Mouse (Mus musculus): Measurements from ENCODE around the gene Fam84b. TPM values are rescaled to one million over a fixed set of nuclear protein-coding genes. Genes with fewer than 3 reads are reported as not detected.
A peak's percentile ranks its signal among the peaks of the same experiment; 100 is the strongest.
"Not testable (repeated sequence)": the region's sequence is repeated elsewhere in the genome, so short reads cannot be mapped to it uniquely, and the experiment has no call there.

Fam84b gene
- polyA plus RNA-seq, 1 experiment from 2014 or later, result 11.5 TPM

GRCm38 (mm10) chr15:60848630-60849029 is 4.9 kb downstream of the Fam84b start:
- Histone ChIP-seq H3K9me3 (ENCODE audit: control insufficient read depth, low read length) (no peaks in the 10 kb centered on the region), H3K36me3 (ENCODE audit: control insufficient read depth, insufficient read depth) (no peaks in the 10 kb centered on the region), H3K9ac (replicated peaks; ENCODE audit: low read depth, low read length) (no peak overlapping the region), H3K4me1 (replicated peaks; ENCODE audit: control insufficient read depth, insufficient read depth, low read length) (0 out of 2 replicates have a peak, but pooled peaks cover 6% of the 10 kb centered on the region), H3K4me3 (replicated peaks; ENCODE audit: low read length) (no peak overlapping the region), H3K27me3 (replicated peaks; ENCODE audit: control insufficient read depth, insufficient read depth, low read length) (no peaks in the 10 kb centered on the region), H3K4me2 (ENCODE audit: low read length) (no peak overlapping the region), H3K27ac (ENCODE audit: low read length) (no peak overlapping the region)
- ATAC-seq, result no peak
- 77% methylated on average over 3 of the region's 3 CpGs for WGBS

- H3K4me3 ChIP-seq (replicated peaks; ENCODE audit: low read length), result no peak overlapping the region
- no peaks in the 10 kb centered on the region for H3K9me3 ChIP-seq (ENCODE audit: control insufficient read depth, low read length)
- ATAC-seq, result no peak
- H3K4me1 ChIP-seq (replicated peaks; ENCODE audit: control insufficient read depth, insufficient read depth, low read length), result 0 out of 2 replicates have a peak, but pooled peaks cover 4% of the 10 kb centered on the region
- H3K4me2 ChIP-seq (ENCODE audit: low read length), result no peak overlapping the region
- 12% methylated on average over 6 of the region's 6 CpGs for WGBS
- no peak overlapping the region for H3K27ac ChIP-seq (ENCODE audit: low read length)
- no peak overlapping the region for H3K9ac ChIP-seq (replicated peaks; ENCODE audit: low read depth, low read length)
- no peaks in the 10 kb centered on the region for H3K27me3 ChIP-seq (replicated peaks; ENCODE audit: control insufficient read depth, insufficient read depth, low read length)
- H3K36me3 ChIP-seq (ENCODE audit: control insufficient read depth, insufficient read depth), result no peaks in the 10 kb centered on the region
These were observed 7.3 kb downstream of the Fam84b start for GRCm38 (mm10) chr15:60846291-60846690.

- no peaks in the 10 kb centered on the region for H3K27me3 ChIP-seq (replicated peaks; ENCODE audit: control insufficient read depth, insufficient read depth, low read length)
- H3K36me3 ChIP-seq (ENCODE audit: control insufficient read depth, insufficient read depth), result no peaks in the 10 kb centered on the region
- H3K9me3 ChIP-seq (ENCODE audit: control insufficient read depth, low read length), result no peaks in the 10 kb centered on the region
- no peak overlapping the region for H3K4me2 ChIP-seq (ENCODE audit: low read length)
- H3K27ac ChIP-seq (ENCODE audit: low read length), result no peak overlapping the region
- ATAC-seq, result no peak
- WGBS, result 2% methylated on average over 3 of the region's 3 CpGs
- no peak overlapping the region for H3K4me3 ChIP-seq (replicated peaks; ENCODE audit: low read length)
- no peak overlapping the region for H3K9ac ChIP-seq (replicated peaks; ENCODE audit: low read depth, low read length)
- H3K4me1 ChIP-seq (replicated peaks; ENCODE audit: control insufficient read depth, insufficient read depth, low read length), result 0 out of 2 replicates have a peak, but pooled peaks cover 4% of the 10 kb centered on the region
These were observed 7.7 kb downstream of the Fam84b start for GRCm38 (mm10) chr15:60845886-60846285.

GRCm38 (mm10) chr15:60841785-60842184 is 11.8 kb downstream of the Fam84b start:
- Histone ChIP-seq H3K9ac (replicated peaks; ENCODE audit: low read depth, low read length) (no peak overlapping the region), H3K4me2 (ENCODE audit: low read length) (no peak overlapping the region), H3K4me1 (replicated peaks; ENCODE audit: control insufficient read depth, insufficient read depth, low read length) (0 out of 2 replicates have a peak, but pooled peaks cover 4% of the 10 kb centered on the region), H3K4me3 (replicated peaks; ENCODE audit: low read length) (no peak overlapping the region), H3K9me3 (ENCODE audit: control insufficient read depth, low read length) (no peaks in the 10 kb centered on the region), H3K27ac (ENCODE audit: low read length) (no peak overlapping the region), H3K36me3 (ENCODE audit: control insufficient read depth, insufficient read depth) (no peaks in the 10 kb centered on the region), H3K27me3 (replicated peaks; ENCODE audit: control insufficient read depth, insufficient read depth, low read length) (no peaks in the 10 kb centered on the region)
- 63% methylated on average over 4 of the region's 4 CpGs for WGBS
- no peak for ATAC-seq

GRCm38 (mm10) chr15:60841312-60841711 is 12.3 kb downstream of the Fam84b start:
- H3K36me3 ChIP-seq (ENCODE audit: control insufficient read depth, insufficient read depth); H3K9ac ChIP-seq (replicated peaks; ENCODE audit: low read depth, low read length); H3K4me2 ChIP-seq (ENCODE audit: low read length); H3K4me3 ChIP-seq (replicated peaks; ENCODE audit: low read length); H3K27me3 ChIP-seq (replicated peaks; ENCODE audit: control insufficient read depth, insufficient read depth, low read length); H3K9me3 ChIP-seq (ENCODE audit: control insufficient read depth, low read length); H3K27ac ChIP-seq (ENCODE audit: low read length); ATAC-seq; H3K4me1 ChIP-seq (replicated peaks; ENCODE audit: control insufficient read depth, insufficient read depth, low read length): not testable (repeated sequence)

GRCm38 (mm10) chr15:60840296-60840670 is 13.3 kb downstream of the Fam84b start:
- Histone ChIP-seq H3K4me2 (ENCODE audit: low read length) (no peak overlapping the region), H3K36me3 (ENCODE audit: control insufficient read depth, insufficient read depth) (no peaks in the 10 kb centered on the region), H3K9me3 (ENCODE audit: control insufficient read depth, low read length) (no peaks in the 10 kb centered on the region), H3K4me3 (replicated peaks; ENCODE audit: low read length) (no peak overlapping the region), H3K27ac (ENCODE audit: low read length) (no peak overlapping the region), H3K27me3 (replicated peaks; ENCODE audit: control insufficient read depth, insufficient read depth, low read length) (no peaks in the 10 kb centered on the region), H3K9ac (replicated peaks; ENCODE audit: low read depth, low read length) (no peak overlapping the region), H3K4me1 (replicated peaks; ENCODE audit: control insufficient read depth, insufficient read depth, low read length) (no peaks in the 10 kb centered on the region)
- 15% methylated on average over 4 of the region's 4 CpGs for WGBS
- no peak for ATAC-seq

GRCm38 (mm10) chr15:60839539-60840295 is 13.9 kb downstream of the Fam84b start:
- no peak overlapping the region for H3K4me2 ChIP-seq (ENCODE audit: low read length)
- no peaks in the 10 kb centered on the region for H3K27me3 ChIP-seq (replicated peaks; ENCODE audit: control insufficient read depth, insufficient read depth, low read length)
- no peak for ATAC-seq

GRCm38 (mm10) chr15:60838135-60838534 is 15.4 kb downstream of the Fam84b start:
- Histone ChIP-seq H3K36me3 (ENCODE audit: control insufficient read depth, insufficient read depth) (no peaks in the 10 kb centered on the region), H3K4me2 (ENCODE audit: low read length) (no peak overlapping the region), H3K27me3 (replicated peaks; ENCODE audit: control insufficient read depth, insufficient read depth, low read length) (no peaks in the 10 kb centered on the region), H3K4me1 (replicated peaks; ENCODE audit: control insufficient read depth, insufficient read depth, low read length) (no peaks in the 10 kb centered on the region), H3K9me3 (ENCODE audit: control insufficient read depth, low read length) (no peaks in the 10 kb centered on the region), H3K27ac (ENCODE audit: low read length) (no peak overlapping the region), H3K9ac (replicated peaks; ENCODE audit: low read depth, low read length) (no peak overlapping the region), H3K4me3 (replicated peaks; ENCODE audit: low read length) (no peak overlapping the region)
- WGBS, result 48% methylated on average over 8 of the region's 8 CpGs
- 0 out of 2 replicates have a peak, but pooled peaks have one; percentile 23 for ATAC-seq

More at GRCm38 (mm10) chr15:60839539-60840295, 13.9 kb downstream of the Fam84b start:
- Histone ChIP-seq H3K9me3 (ENCODE audit: control insufficient read depth, low read length) (no peaks in the 10 kb centered on the region), H3K36me3 (ENCODE audit: control insufficient read depth, insufficient read depth) (no peaks in the 10 kb centered on the region), H3K4me1 (replicated peaks; ENCODE audit: control insufficient read depth, insufficient read depth, low read length) (no peaks in the 10 kb centered on the region), H3K9ac (replicated peaks; ENCODE audit: low read depth, low read length) (no peak overlapping the region), H3K4me3 (replicated peaks; ENCODE audit: low read length) (no peak overlapping the region), H3K27ac (ENCODE audit: low read length) (no peak overlapping the region)
- 8% methylated on average over 3 of the region's 3 CpGs for WGBS

GRCm38 (mm10) chr15:60837719-60838118 is 15.9 kb downstream of the Fam84b start:
- H3K9ac ChIP-seq (replicated peaks; ENCODE audit: low read depth, low read length), result no peak overlapping the region
- no peak overlapping the region for H3K27ac ChIP-seq (ENCODE audit: low read length)
- WGBS, result 94% methylated on average over 9 of the region's 9 CpGs
- no peaks in the 10 kb centered on the region for H3K36me3 ChIP-seq (ENCODE audit: control insufficient read depth, insufficient read depth)
- H3K27me3 ChIP-seq (replicated peaks; ENCODE audit: control insufficient read depth, insufficient read depth, low read length), result no peaks in the 10 kb centered on the region
- no peak overlapping the region for H3K4me3 ChIP-seq (replicated peaks; ENCODE audit: low read length)
- H3K4me2 ChIP-seq (ENCODE audit: low read length), result no peak overlapping the region
- H3K9me3 ChIP-seq (ENCODE audit: control insufficient read depth, low read length), result no peaks in the 10 kb centered on the region
- H3K4me1 ChIP-seq (replicated peaks; ENCODE audit: control insufficient read depth, insufficient read depth, low read length), result no peaks in the 10 kb centered on the region
- ATAC-seq, result no peak
